Mouse (Mus musculus) cerebellum, adult 2 months (tissue): Measurements from ENCODE around the gene 4930519P11Rik. TPM values are rescaled to one million over a fixed set of nuclear protein-coding genes. Genes with fewer than 3 reads are reported as not detected.

Experiments used
- DNase-seq, 2 experiments: peaks; one replicate each; pipeline ENCODE4 v3.0.0; 2021
- H3K27ac ChIP-seq: fragments of 200-500 bp; 2 replicates; pipeline ENCODE4 v1.5.1; 2012; ENCODE audit warnings: low read length, control low read depth, inconsistent platforms; ENCODE audit not compliant: insufficient read depth
- H3K27me3 ChIP-seq: fragments of 200-500 bp; 2 replicates; pipeline ENCODE4 v1.6.1; 2012; ENCODE audit warnings: inconsistent platforms, mild to moderate bottlenecking, low read length, moderate library complexity; ENCODE audit not compliant: control insufficient read depth, insufficient read depth
- H3K4me1 ChIP-seq: fragments of 200-500 bp; 2 replicates; pipeline ENCODE4 v1.6.1; 2011; ENCODE audit warnings: low read length; ENCODE audit not compliant: control insufficient read depth, insufficient read depth
- H3K4me3 ChIP-seq: fragments of 200-500 bp; replicated peaks from 2 replicates; pipeline ENCODE3; 2011; ENCODE audit warnings: mild to moderate bottlenecking, low read depth, low read length, control low read depth; ENCODE audit not compliant: insufficient read depth
- CTCF ChIP-seq: fragments of 200-500 bp; IDR thresholded peaks from 2 replicates; pipeline ENCODE4 v1.5.1; 2011; ENCODE audit warnings: low read depth, mild to moderate bottlenecking, control low read depth, low read length, moderate library complexity, borderline replicate concordance; ENCODE audit not compliant: insufficient read depth
- POLR2A ChIP-seq: fragments of 200-500 bp; IDR thresholded peaks from 2 replicates; pipeline ENCODE4 v1.6.1; 2011; ENCODE audit warnings: low read length, control low read depth, borderline replicate concordance; ENCODE audit not compliant: insufficient read depth
- WGBS: fragments of 180-500 bp; shearing (Covaris S2); methylation state at CpG from one replicate; pipeline ENCODE4 v1.1.7; 2018; 5-methylcytosine and 5-hydroxymethylcytosine counted together
- polyA plus RNA-seq: library from polyadenylated mRNA; depleted of rRNA; stranded (reverse); fragments of >200 nt; gene quantifications from 2 replicates; pipeline ENCODE4 v1.2.3, GENCODE M21; 2012

The 4930519P11Rik gene
- polyA plus RNA-seq, 1 experiment: not detected

- no peak for DNase-seq
- Histone ChIP-seq H3K4me3 (peak overlapping the region; percentile 84), H3K27me3 (no peaks in the 10 kb centered on the region), H3K27ac (peak overlapping the region; percentile 75), H3K4me1 (no peaks in the 10 kb centered on the region)
- WGBS: 14% methylated on average over 22 of the region's 22 CpGs
- TF ChIP-seq CTCF: no peak
- TF ChIP-seq POLR2A: no peak
Measured at GRCm38 (mm10) chr2:154603007-154603637, 10.1 kb downstream of the 4930519P11Rik start.

GRCm38 (mm10) chr2:154601324-154601723, 11.9 kb downstream of the 4930519P11Rik start:
- no peak overlapping the region for H3K4me3 ChIP-seq
- DNase-seq: no peak
- no peaks in the 10 kb centered on the region for H3K4me1 ChIP-seq
- TF ChIP-seq POLR2A: no peak
- TF ChIP-seq CTCF: no peak
- no peak overlapping the region for H3K27ac ChIP-seq
- H3K27me3 ChIP-seq: no peaks in the 10 kb centered on the region
- 70% methylated on average over 3 of the region's 3 CpGs for WGBS

- Histone ChIP-seq H3K27ac (no peak overlapping the region), H3K4me1 (0 out of 2 replicates have a peak, but pooled peaks cover 4% of the 10 kb centered on the region), H3K4me3 (no peak overlapping the region), H3K27me3 (no peaks in the 10 kb centered on the region)
- DNase-seq: no peak
- WGBS: 75% methylated on average over 6 of the region's 6 CpGs
- TF ChIP-seq CTCF (no peak), POLR2A (no peak)
Measured at GRCm38 (mm10) chr2:154600586-154600985, 12.7 kb downstream of the 4930519P11Rik start.

- H3K27ac ChIP-seq: no peak overlapping the region
- no peak for DNase-seq
- 95% methylated on average over 3 of the region's 3 CpGs for WGBS
- H3K4me1 ChIP-seq: 0 out of 2 replicates have a peak, but pooled peaks cover 4% of the 10 kb centered on the region
- H3K27me3 ChIP-seq: no peaks in the 10 kb centered on the region
- no peak for TF ChIP-seq POLR2A
- no peak for TF ChIP-seq CTCF
- no peak overlapping the region for H3K4me3 ChIP-seq
Measured at GRCm38 (mm10) chr2:154597399-154597798, 15.8 kb downstream of the 4930519P11Rik start.

GRCm38 (mm10) chr2:154595775-154596174, 17.5 kb downstream of the 4930519P11Rik start:
- TF ChIP-seq CTCF (no peak), POLR2A (no peak)
- DNase-seq: peak in 1 of 2 experiments; percentile 25
- no peaks in the 10 kb centered on the region for H3K27me3 ChIP-seq
- no peak overlapping the region for H3K27ac ChIP-seq
- WGBS: 23% methylated on average over 5 of the region's 5 CpGs
- H3K4me1 ChIP-seq: 0 out of 2 replicates have a peak, but pooled peaks cover 4% of the 10 kb centered on the region
- no peak overlapping the region for H3K4me3 ChIP-seq

- Histone ChIP-seq H3K4me3 (no peak overlapping the region), H3K4me1 (0 out of 2 replicates have a peak, but pooled peaks cover 4% of the 10 kb centered on the region), H3K27ac (no peak overlapping the region), H3K27me3 (no peaks in the 10 kb centered on the region)
- DNase-seq: peak; percentile 37 to 38
- TF ChIP-seq CTCF (peak; percentile 64), POLR2A (no peak)
- 82% methylated on average over 3 of the region's 3 CpGs for WGBS
Measured at GRCm38 (mm10) chr2:154593025-154593424, 20.2 kb downstream of the 4930519P11Rik start.

GRCm38 (mm10) chr2:154591239-154591638, 22.0 kb downstream of the 4930519P11Rik start:
- WGBS: 96% methylated on average over 3 of the region's 3 CpGs
- TF ChIP-seq CTCF: no peak
- no peak for TF ChIP-seq POLR2A
- no peak overlapping the region for H3K4me3 ChIP-seq

GRCm38 (mm10) chr2:154589051-154589450, 24.2 kb downstream of the 4930519P11Rik start:
- Histone ChIP-seq H3K4me3 (no peak overlapping the region), H3K27me3 (no peaks in the 10 kb centered on the region), H3K27ac (no peak overlapping the region), H3K4me1 (peaks cover 10% of the 10 kb centered on the region)
- WGBS: 58% methylated on average over 4 of the region's 4 CpGs
- DNase-seq: no peak
- TF ChIP-seq CTCF (no peak), POLR2A (no peak)

More at GRCm38 (mm10) chr2:154591239-154591638, 22.0 kb downstream of the 4930519P11Rik start:
- Histone ChIP-seq H3K4me1 (0 out of 2 replicates have a peak, but pooled peaks cover 4% of the 10 kb centered on the region), H3K27me3 (no peaks in the 10 kb centered on the region), H3K27ac (no peak overlapping the region)
- no peak for DNase-seq
